Mouse (Mus musculus) ovary, adult 18-20 months (tissue): ENCODE measurements around the gene Olfr1030.
A peak's percentile ranks its signal among the peaks of the same experiment; 100 is the strongest.
"Not testable (repeated sequence)": the region's sequence is repeated elsewhere in the genome, so short reads cannot be mapped to it uniquely, and the experiment has no call there.

Experiments
- DNase-seq: peaks from one replicate; pipeline ENCODE4 v3.0.0; 2022; ENCODE audit warnings: low spot score, mixed read lengths

Gene Olfr1030

GRCm38 (mm10) chr2:85978976-85979375, at the start of gene Olfr1030:
Gene Olfr1030 (plus strand): TSS chr2:85979276.
- DNase-seq, result no peak

- DNase-seq, result no peak
Observed at GRCm38 (mm10) chr2:85950137-85950536, 28.9 kb upstream of the Olfr1030 start, which contains the start of gene Olfr1028. Gene Olfr1028 (plus strand): TSS chr2:85950437.

GRCm38 (mm10) chr2:85973595-85973994, 5.5 kb upstream of the Olfr1030 start, which contains the start of gene Olfr1029:
Gene Olfr1029 (plus strand): TSS chr2:85973895.
- DNase-seq, result no peak

GRCm38 (mm10) chr2:85990004-85990403, 10.9 kb downstream of the Olfr1030 start, which contains the start of gene Olfr1031:
Gene Olfr1031 (plus strand): TSS chr2:85990304.
- no peak for DNase-seq

- DNase-seq, result no peak
Observed at GRCm38 (mm10) chr2:86005240-86005639, 26.2 kb downstream of the Olfr1030 start, which contains the start of gene Olfr1032. Gene Olfr1032 (plus strand): TSS chr2:86005540.

- DNase-seq, result peak; percentile 5
Observed at GRCm38 (mm10) chr2:86020406-86020805, 41.3 kb downstream of the Olfr1030 start, which contains the start of gene Olfr1033. Gene Olfr1033 (plus strand): TSS chr2:86020633.

- not testable (repeated sequence) for DNase-seq
Observed at GRCm38 (mm10) chr2:86021518-86021917, 42.4 kb downstream of the Olfr1030 start.
